Mouse (Mus musculus): Measurements from ENCODE around the gene Olfr453. TPM values are rescaled to one million over a fixed set of nuclear protein-coding genes. Genes with fewer than 3 reads are reported as not detected.

The Olfr453 gene
- total RNA-seq, 2 experiments from 2014 or later, result not detected

Other genes with a start within 250 kb of the Olfr453 start
- gene Olfr455, start 191.8 kb upstream of the Olfr453 start, total RNA-seq (2021), result not detected
- not detected for gene Tcaf3, start 141.7 kb upstream of the Olfr453 start, total RNA-seq (2021)
- gene Tcaf2, start 94.1 kb upstream of the Olfr453 start, total RNA-seq (2021), result 1 to 10 TPM in 1 of 2 experiments, under 1 TPM in 1; 0.63 to 1.0 TPM
- gene Tcaf1, start 29.3 kb upstream of the Olfr453 start, total RNA-seq (2021), result 100 to 1,000 TPM; 226 to 234 TPM
- not detected for gene Olfr38, start 17.0 kb downstream of the Olfr453 start, total RNA-seq (2021)
- gene Olfr452, start 45.7 kb downstream of the Olfr453 start, total RNA-seq (2021), result not detected
- gene Olfr450, start 72.6 kb downstream of the Olfr453 start, total RNA-seq (2021), result not detected
- not detected for gene Olfr449, start 95.0 kb downstream of the Olfr453 start, total RNA-seq (2021)
- gene Olfr448, start 151.1 kb downstream of the Olfr453 start, total RNA-seq (2021), result not detected
- not detected for gene Olfr447, start 169.5 kb downstream of the Olfr453 start, total RNA-seq (2021)
- gene Olfr446, start 182.0 kb downstream of the Olfr453 start, total RNA-seq (2021), result not detected
- gene Olfr444, start 209.7 kb downstream of the Olfr453 start, total RNA-seq (2021), result not detected